Mouse (Mus musculus) myocyte (in vitro differentiated cells): Measurements from ENCODE around the gene Gm6993.

ENCODE experiments used
- CEBPB ChIP-seq: IDR thresholded peaks from 2 replicates; pipeline ENCODE4 v1.6.1; 2011; ENCODE audit warnings: mild to moderate bottlenecking, moderate library complexity; ENCODE audit not compliant: poor library complexity, insufficient read depth, severe bottlenecking
- E2F4 ChIP-seq: IDR thresholded peaks from one replicate; pipeline ENCODE4 v1.6.1; 2011; ENCODE audit warnings: mild to moderate bottlenecking, control low read depth, moderate library complexity; ENCODE audit not compliant: insufficient read depth
- MAX ChIP-seq: IDR thresholded peaks from one replicate; pipeline ENCODE4 v1.6.1; 2011; ENCODE audit warnings: low read depth, mild to moderate bottlenecking, control low read depth
- MYOG ChIP-seq, 3 experiments: IDR thresholded peaks; one replicate each; pipeline ENCODE4 v1.6.1; 2011; ENCODE audit warnings: control low read depth in 2 of 3, low read depth in 2 of 3, mild to moderate bottlenecking in 2 of 3; ENCODE audit not compliant: insufficient read length in 2 of 3, control insufficient read depth in 1 of 3, insufficient read depth in 1 of 3
- POLR2A ChIP-seq: IDR thresholded peaks from one replicate; pipeline ENCODE4 v1.6.1; 2011; ENCODE audit warnings: low read depth, mild to moderate bottlenecking, control low read depth, moderate library complexity; ENCODE audit not compliant: insufficient read length
- POLR2AphosphoS2 ChIP-seq: IDR thresholded peaks from one replicate; pipeline ENCODE4 v1.6.1; 2011; ENCODE audit warnings: low read depth, control low read depth; ENCODE audit not compliant: insufficient read length
- TCF12 ChIP-seq: IDR thresholded peaks from one replicate; pipeline ENCODE4 v1.6.1; 2011; ENCODE audit warnings: mild to moderate bottlenecking, control low read depth; ENCODE audit not compliant: poor library complexity, insufficient read depth, severe bottlenecking
- USF1 ChIP-seq: IDR thresholded peaks from one replicate; pipeline ENCODE4 v1.6.1; 2011; ENCODE audit warnings: low read depth, mild to moderate bottlenecking, control low read depth, moderate library complexity

GRCm38 (mm10) chr12:31236861-31237595, 3.5 kb upstream of the Gm6993 start:
- no peak for TF ChIP-seq POLR2A
- TF ChIP-seq E2F4: no peak
- no peak for TF ChIP-seq USF1
- no peak for TF ChIP-seq POLR2AphosphoS2
- no peak for TF ChIP-seq CEBPB
- TF ChIP-seq MYOG (IDR thresholded peaks at IDR 0.05; ENCODE audit: control insufficient read depth in 1 of 3, insufficient read depth in 1 of 3, insufficient read length in 2 of 3, low read depth in 2 of 3): no peak
- TF ChIP-seq TCF12: no peak
- TF ChIP-seq MAX: no peak
